9 mouse cellular contexts compared by ENCODE assay signal in the genomic region with DNA sequence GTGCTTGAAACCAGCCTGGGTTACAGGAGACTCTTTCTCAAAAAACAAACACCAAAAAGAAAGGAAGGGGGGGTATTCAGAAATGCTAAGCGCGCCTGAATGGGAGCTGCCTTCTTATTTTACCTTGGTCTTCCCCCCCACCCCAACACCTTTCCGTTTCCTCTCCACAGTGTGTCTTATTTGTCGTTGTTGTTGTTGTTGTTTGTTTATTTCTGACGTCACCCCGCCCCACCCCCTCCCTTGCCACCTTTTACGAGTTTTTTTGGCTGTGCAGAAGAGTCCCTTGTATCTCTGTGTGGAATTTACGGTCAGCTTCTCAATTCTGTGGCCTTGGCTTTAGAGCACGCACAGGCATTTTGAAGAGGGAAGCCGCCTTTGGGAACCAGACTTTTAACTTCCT. TPM values are rescaled to one million over a fixed set of nuclear protein-coding genes. Genes with fewer than 3 reads are reported as not detected.
DNase-seq lines count a peak whose midpoint lies in the region; ATAC-seq and TF ChIP-seq lines count a peak whose summit lies in the region.
"Had no signal": no experiment of that assay in that cellular context is flagged by ENCODE, and none has a peak within 500 bp of the region (broad histone marks: within the 10 kb centered on the region; RNA-seq: fewer than 3 reads in every experiment).

No protein-coding gene starts in this region.

- peak overlapping the region; percentile 94 for H3K4me2 ChIP-seq in lung, embryonic 14.5 days

- H3K9ac ChIP-seq in lung, embryonic 14.5 days, result 0 out of 2 replicates have a peak overlapping the region, but pooled peaks have one; percentile 61

- H3K4me3 ChIP-seq in cerebellum, adult 2 months (replicated peaks; ENCODE audit: insufficient read depth, low read depth, low read length), result peak overlapping the region; percentile 75
- H3K4me3 ChIP-seq in lung, embryonic 14.5 days (ENCODE audit: low read depth, low read length), result peak overlapping the region; percentile 48; the same call in 1 of the 2 replicates
- H3K4me3 ChIP-seq in limb, embryonic 10.5 days, result peak overlapping the region; percentile 53; the same call in 1 of the 2 replicates
- peak overlapping the region; percentile 58; the same call in 1 of the 2 replicates for H3K4me3 ChIP-seq in olfactory bulb, adult 2 months (ENCODE audit: insufficient read depth, low read depth, low read length)

- no peak for ATAC-seq in lung, embryonic 14.5 days (ENCODE audit: insufficient read depth)

- no peaks in the 10 kb centered on the region for H3K27me3 ChIP-seq in cerebellum, adult 2 months (ENCODE audit: control insufficient read depth, insufficient read depth, low read length)
- no peaks in the 10 kb centered on the region for H3K27me3 ChIP-seq in lung, embryonic 14.5 days (ENCODE audit: insufficient read depth, low read length)
- peaks cover 20% of the 10 kb centered on the region; the same call in 1 of the 2 replicates for H3K27me3 ChIP-seq in limb, embryonic 10.5 days (ENCODE audit: low read depth, poor library complexity, severe bottlenecking)

- no peaks in the 10 kb centered on the region for H3K36me3 ChIP-seq in lung, embryonic 14.5 days (ENCODE audit: insufficient read depth)
- no peaks in the 10 kb centered on the region for H3K36me3 ChIP-seq in limb, embryonic 10.5 days

- H3K9me3 ChIP-seq in lung, embryonic 14.5 days (ENCODE audit: low read depth, low read length), result no peaks in the 10 kb centered on the region
- H3K9me3 ChIP-seq in limb, embryonic 10.5 days (replicated peaks), result no peaks in the 10 kb centered on the region

- no peak for DNase-seq in cerebellum, adult 2 months
- no peak for DNase-seq in cerebellum, postnatal 10 days
- DNase-seq in lung, embryonic 14.5 days, result no peak
- DNase-seq in lung, postnatal 4 days, result no peak
- no peak for DNase-seq in limb, embryonic 10.5 days (ENCODE audit: low spot score)
- no peak for DNase-seq in urinary bladder, postnatal 36 days (ENCODE audit: low spot score in 2 of 2)
- DNase-seq in adrenal gland, adult (ENCODE audit: inconsistent age in 2 of 2, low spot score in 1 of 2), result no peak
- DNase-seq: adrenal gland, adult 8-10 months had no signal

- peak overlapping the region; percentile 71 for H3K27ac ChIP-seq in cerebellum, adult 2 months (ENCODE audit: insufficient read depth, low read length)
- H3K27ac ChIP-seq in lung, embryonic 14.5 days (ENCODE audit: low read depth), result no peak overlapping the region
- no peak overlapping the region for H3K27ac ChIP-seq in limb, embryonic 10.5 days
- H3K27ac ChIP-seq in olfactory bulb, adult 2 months (ENCODE audit: insufficient read depth, low read depth, low read length), result no peak overlapping the region

- no peak for TF ChIP-seq CTCF in cerebellum, adult 2 months (IDR thresholded peaks at IDR 0.05; ENCODE audit: borderline replicate concordance, insufficient read depth, low read depth, low read length)
- TF ChIP-seq CTCF in lung, embryonic 14.5 days (IDR thresholded peaks at IDR 0.05; ENCODE audit: low read depth), result no peak
- no peak for TF ChIP-seq CTCF in olfactory bulb, adult 2 months (IDR thresholded peaks at IDR 0.05; ENCODE audit: insufficient read depth, low read depth, low read length)

- no peak for TF ChIP-seq POLR2A in cerebellum, adult 2 months (IDR thresholded peaks at IDR 0.05; ENCODE audit: borderline replicate concordance, insufficient read depth, low read length)
- TF ChIP-seq POLR2A in olfactory bulb, adult 2 months (IDR thresholded peaks at IDR 0.05; ENCODE audit: insufficient read depth, low read depth, low read length), result no peak

- WGBS in cerebellum, adult 2 months, result 50% methylated on average over 10 of the region's 10 CpGs
- 73% methylated on average over 10 of the region's 10 CpGs for WGBS in lung, embryonic 14.5 days
- 62% methylated on average over 10 of the region's 10 CpGs for WGBS in limb, embryonic 10.5 days
- WGBS in olfactory bulb, adult 2 months, result 87% methylated on average over 10 of the region's 10 CpGs

- H3K4me1 ChIP-seq in cerebellum, adult 2 months (ENCODE audit: control insufficient read depth, insufficient read depth, low read length), result peaks cover 8% of the 10 kb centered on the region
- H3K4me1 ChIP-seq in lung, embryonic 14.5 days (ENCODE audit: insufficient read depth), result 0 out of 2 replicates have a peak, but pooled peaks cover 5% of the 10 kb centered on the region
- peaks cover 30% of the 10 kb centered on the region for H3K4me1 ChIP-seq in limb, embryonic 10.5 days
- H3K4me1 ChIP-seq in olfactory bulb, adult 2 months (ENCODE audit: control insufficient read depth, insufficient read depth, low read length), result peaks cover 11% of the 10 kb centered on the region

RNA-seq across cellular contexts. Expression of a gene that starts 1.1 kb away (rescaled TPM):
- 12.7 and 13.5 TPM in 2 replicates for polyA plus RNA-seq in cerebellum, adult 2 months (2012; rRNA removed)
- polyA plus RNA-seq in lung, embryonic 14.5 days (2014; fragmentation: Nextera tagmentation; extraction: Ambion mirVana), result 1.8 and 2.8 TPM in 2 replicates
- polyA plus RNA-seq in limb, embryonic 10.5 days (2016; fragmentation: Nextera tagmentation; extraction: Ambion mirVana), result 3.4 and 5.0 TPM in 2 replicates
- not detected in 2 replicates for polyA plus RNA-seq in olfactory bulb, adult 2 months (2012; ENCODE audit: insufficient read depth, insufficient read length, low replicate concordance, missing spikeins)

RNA-seq across cellular contexts. Expression of a gene that starts 5.5 kb away (rescaled TPM):
- 23.9 and 26.0 TPM in 2 replicates for polyA plus RNA-seq in cerebellum, adult 2 months (2012; rRNA removed)
- polyA plus RNA-seq in lung, embryonic 14.5 days (2014; fragmentation: Nextera tagmentation; extraction: Ambion mirVana), result 16.1 and 16.7 TPM in 2 replicates
- 15.6 and 17.8 TPM in 2 replicates for polyA plus RNA-seq in limb, embryonic 10.5 days (2016; fragmentation: Nextera tagmentation; extraction: Ambion mirVana)
- not detected in 2 replicates for polyA plus RNA-seq in olfactory bulb, adult 2 months (2012; ENCODE audit: insufficient read depth, insufficient read length, low replicate concordance, missing spikeins)

RNA-seq across cellular contexts. Expression of a gene that starts 55.9 kb away (rescaled TPM):
- polyA plus RNA-seq in cerebellum, adult 2 months (2012; rRNA removed), result 0.44 and 0.51 TPM in 2 replicates
- not detected in 2 replicates for polyA plus RNA-seq in lung, embryonic 14.5 days (2014; fragmentation: Nextera tagmentation; extraction: Ambion mirVana)
- polyA plus RNA-seq in limb, embryonic 10.5 days (2016; fragmentation: Nextera tagmentation; extraction: Ambion mirVana), result not detected in 2 replicates
- polyA plus RNA-seq in olfactory bulb, adult 2 months (2012; ENCODE audit: insufficient read depth, insufficient read length, low replicate concordance, missing spikeins), result not detected in 2 replicates

RNA-seq across cellular contexts. Expression of a gene that starts 56.6 kb away (rescaled TPM):
- 0.17 TPM in 1 of 2 replicates, not detected in the other for polyA plus RNA-seq in cerebellum, adult 2 months (2012; rRNA removed)
- polyA plus RNA-seq in lung, embryonic 14.5 days (2014; fragmentation: Nextera tagmentation; extraction: Ambion mirVana), result not detected in 2 replicates
- polyA plus RNA-seq in limb, embryonic 10.5 days (2016; fragmentation: Nextera tagmentation; extraction: Ambion mirVana), result not detected in 2 replicates
- not detected in 2 replicates for polyA plus RNA-seq in olfactory bulb, adult 2 months (2012; ENCODE audit: insufficient read depth, insufficient read length, low replicate concordance, missing spikeins)
